Mouse (Mus musculus): ENCODE results near the gene Zbtb32. TPM values are rescaled to one million over a fixed set of nuclear protein-coding genes. Genes with fewer than 3 reads are reported as not detected.

The Zbtb32 gene
- polyA plus RNA-seq, 1 experiment from 2014 or later, result 0.27 TPM

DNA sequence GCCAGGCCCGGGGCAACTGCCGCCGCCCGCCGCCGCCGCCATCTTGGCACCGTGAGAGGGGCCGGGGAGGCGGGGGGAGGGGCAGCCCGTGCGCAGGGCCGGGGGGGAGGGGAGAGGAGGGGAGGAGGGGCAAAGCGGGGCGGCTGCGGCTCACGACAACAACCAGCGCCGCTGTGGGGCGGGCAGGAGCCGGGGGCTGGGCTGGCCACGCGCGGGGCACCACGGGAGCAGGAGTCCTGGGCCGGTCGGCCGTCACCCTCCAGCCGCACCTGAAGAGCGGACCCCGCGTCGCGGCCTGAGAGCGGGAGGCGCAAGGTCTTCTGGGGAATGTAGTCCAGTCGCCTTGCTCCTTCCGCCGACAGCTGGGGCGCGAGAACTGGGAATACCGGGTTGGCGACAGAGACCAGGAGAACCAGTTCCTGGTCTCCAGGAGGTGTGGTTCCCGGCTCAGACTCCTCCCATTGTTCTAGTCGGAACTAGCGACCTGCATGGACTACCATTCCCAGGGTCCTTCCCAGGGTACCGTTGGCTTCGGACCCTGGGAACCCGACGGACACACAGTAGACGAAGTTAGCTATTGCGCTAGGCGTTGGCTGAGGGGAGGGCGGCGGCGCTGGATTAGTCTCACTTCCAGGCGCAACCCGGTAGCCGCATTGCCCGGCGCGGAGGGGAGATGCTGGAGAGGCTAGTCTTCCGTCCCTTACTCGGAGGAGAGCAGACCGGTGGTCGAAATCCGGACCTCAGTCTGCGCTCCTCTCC lies 9.9 kb downstream of the Zbtb32 start, which contains the start of gene Kmt2b:
Gene Kmt2b (minus strand): TSS at position 51 of the 759 bp plus-strand sequence.
- WGBS, result 0% methylated on average over 48 of the region's 68 CpGs
- Histone ChIP-seq H3K9ac (replicated peaks; ENCODE audit: low read depth, low read length) (peak within 1 kb of the TSS; percentile 90), H3K4me3 (ENCODE audit: low read depth, low read length) (peak within 1 kb of the TSS; percentile 91), H3K27me3 (ENCODE audit: control insufficient read depth, insufficient read depth, low read length) (no peaks in the 10 kb centered on the region), H3K27ac (ENCODE audit: low read length) (peak within 1 kb of the TSS; percentile 91), H3K4me2 (replicated peaks; ENCODE audit: low read depth, low read length) (peak within 1 kb of the TSS; percentile 94), H3K36me3 (ENCODE audit: control insufficient read depth, insufficient read depth, low read length) (peaks cover 29% of the 10 kb centered on the region), H3K4me1 (ENCODE audit: control insufficient read depth, insufficient read depth, low read length) (peaks cover 17% of the 10 kb centered on the region; the same call in 1 of the 2 replicates), H3K9me3 (ENCODE audit: control insufficient read depth, low read depth, low read length) (no peaks in the 10 kb centered on the region)
- peak; percentile 96 for ATAC-seq (ENCODE audit: insufficient number of reproducible peaks, insufficient read depth, low FRiP score, low read depth)

DNA sequence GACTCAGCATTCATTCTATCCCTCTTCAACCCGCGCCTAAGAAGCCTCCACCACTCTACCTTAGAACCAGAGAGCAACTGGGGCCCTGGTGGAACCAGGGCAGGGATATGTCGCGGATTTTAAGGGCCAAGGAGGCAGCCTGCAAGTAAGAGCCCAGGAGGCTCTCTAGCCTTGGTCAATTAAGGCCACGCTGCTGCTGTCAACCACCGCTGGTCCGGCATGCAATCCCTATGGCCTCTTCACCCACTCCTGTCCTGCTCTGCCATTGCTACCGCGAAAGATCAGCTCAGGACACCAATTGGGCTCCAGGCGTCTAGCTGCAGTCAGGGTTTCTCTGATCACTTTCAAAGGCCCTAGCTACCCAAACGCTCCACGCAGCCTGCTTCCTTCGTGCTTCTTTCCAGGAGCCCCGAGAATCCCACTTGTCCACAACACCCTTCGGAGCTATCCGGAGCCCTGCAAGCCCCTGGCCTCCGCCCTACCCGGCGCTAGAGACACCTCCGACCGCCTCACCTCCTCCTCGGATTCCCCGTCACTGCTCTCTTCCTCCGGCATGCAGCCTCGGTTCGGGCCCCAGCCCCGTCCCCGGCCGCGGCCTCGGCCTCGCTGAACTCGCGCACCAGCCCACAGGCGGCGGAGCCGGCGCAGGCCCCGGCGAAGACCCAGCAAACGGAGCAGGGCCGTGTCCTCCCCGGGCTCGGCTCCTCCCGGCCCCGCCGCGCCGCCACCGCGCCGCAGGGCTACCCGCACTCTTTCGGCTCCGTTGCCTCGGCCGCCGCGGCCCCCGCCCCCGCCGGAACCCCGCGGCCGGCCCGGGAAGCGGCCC lies 10.7 kb downstream of the Zbtb32 start:
- 1% methylated on average over 65 of the region's 67 CpGs for WGBS
- H3K36me3 ChIP-seq (ENCODE audit: control insufficient read depth, insufficient read depth, low read length), result peaks cover 37% of the 10 kb centered on the region
- H3K4me2 ChIP-seq (replicated peaks; ENCODE audit: low read depth, low read length), result peak overlapping the region; percentile 94
- no peaks in the 10 kb centered on the region for H3K9me3 ChIP-seq (ENCODE audit: control insufficient read depth, low read depth, low read length)
- peak overlapping the region; percentile 90 for H3K9ac ChIP-seq (replicated peaks; ENCODE audit: low read depth, low read length)
- peaks cover 17% of the 10 kb centered on the region; the same call in 1 of the 2 replicates for H3K4me1 ChIP-seq (ENCODE audit: control insufficient read depth, insufficient read depth, low read length)
- peak overlapping the region; percentile 91 for H3K27ac ChIP-seq (ENCODE audit: low read length)
- no peaks in the 10 kb centered on the region for H3K27me3 ChIP-seq (ENCODE audit: control insufficient read depth, insufficient read depth, low read length)
- H3K4me3 ChIP-seq (ENCODE audit: low read depth, low read length), result peak overlapping the region; percentile 91
- ATAC-seq (ENCODE audit: insufficient number of reproducible peaks, insufficient read depth, low FRiP score, low read depth), result peak; percentile 6

DNA sequence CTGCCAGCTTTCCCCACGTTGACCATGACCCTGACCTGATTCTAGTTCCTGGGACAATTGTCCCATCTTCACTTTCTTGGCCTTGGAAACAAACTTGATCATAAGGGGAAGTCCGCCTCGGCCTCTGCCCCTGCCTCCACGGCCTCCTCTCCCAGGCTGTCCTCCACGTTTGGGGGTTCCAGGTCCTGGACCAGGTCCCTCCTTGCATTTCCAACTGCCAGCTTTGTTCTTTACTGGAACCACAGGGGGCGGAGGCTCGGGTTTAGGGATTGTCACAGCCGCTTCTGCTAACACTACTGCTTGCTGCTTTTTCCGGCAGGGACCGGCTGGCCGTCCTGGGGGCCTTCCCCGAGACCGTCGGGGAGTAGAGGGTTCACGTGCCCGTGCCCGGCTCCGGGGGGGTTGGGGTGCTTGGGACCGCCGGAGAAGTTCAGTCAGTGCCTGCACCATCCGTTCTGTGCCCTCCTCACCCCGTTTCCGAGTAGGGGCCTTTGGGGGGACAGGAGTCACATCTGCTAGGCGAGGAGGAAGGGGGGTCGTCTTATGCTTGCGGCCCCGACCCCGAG lies 12.2 kb downstream of the Zbtb32 start:
- no peak overlapping the region; the same call in 1 of the 2 replicates for H3K4me2 ChIP-seq (replicated peaks; ENCODE audit: low read depth, low read length)
- H3K4me1 ChIP-seq (ENCODE audit: control insufficient read depth, insufficient read depth, low read length), result peaks cover 17% of the 10 kb centered on the region; the same call in 1 of the 2 replicates
- H3K27ac ChIP-seq (ENCODE audit: low read length), result no peak overlapping the region
- H3K4me3 ChIP-seq (ENCODE audit: low read depth, low read length), result 0 out of 2 replicates have a peak overlapping the region, but pooled peaks have one; percentile 91
- H3K9ac ChIP-seq (replicated peaks; ENCODE audit: low read depth, low read length), result no peak overlapping the region
- ATAC-seq (ENCODE audit: insufficient number of reproducible peaks, insufficient read depth, low FRiP score, low read depth), result no peak
- H3K27me3 ChIP-seq (ENCODE audit: control insufficient read depth, insufficient read depth, low read length), result no peaks in the 10 kb centered on the region
- no peaks in the 10 kb centered on the region for H3K9me3 ChIP-seq (ENCODE audit: control insufficient read depth, low read depth, low read length)
- peaks cover 52% of the 10 kb centered on the region for H3K36me3 ChIP-seq (ENCODE audit: control insufficient read depth, insufficient read depth, low read length)
- whole genome bisulfite sequencing, result 90% methylated on average over 28 of the region's 28 CpGs

DNA sequence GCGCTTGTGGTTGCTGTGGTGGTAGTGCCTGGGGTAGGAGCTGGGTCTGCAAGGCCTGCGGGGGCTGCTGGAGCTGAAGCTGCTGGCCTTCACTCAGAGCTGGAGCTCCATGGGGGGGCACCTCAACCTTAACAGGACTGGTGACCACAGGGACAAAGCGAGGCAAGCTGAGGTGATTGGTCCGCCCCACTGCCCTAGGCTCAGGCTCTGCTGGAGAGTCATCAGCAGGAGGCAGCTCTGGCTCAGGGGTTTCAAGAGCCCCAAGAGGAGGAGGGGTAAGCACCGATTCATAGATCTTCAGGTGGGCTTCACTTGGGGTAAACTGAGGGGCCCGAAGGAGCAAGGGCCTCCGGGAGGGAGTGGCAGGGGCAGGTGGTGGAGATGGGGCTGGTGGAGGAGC lies 13.5 kb downstream of the Zbtb32 start:
- H3K27ac ChIP-seq (ENCODE audit: low read length), result no peak overlapping the region
- 93% methylated on average over 7 of the region's 7 CpGs for WGBS
- peaks cover 17% of the 10 kb centered on the region; the same call in 1 of the 2 replicates for H3K4me1 ChIP-seq (ENCODE audit: control insufficient read depth, insufficient read depth, low read length)
- H3K4me2 ChIP-seq (replicated peaks; ENCODE audit: low read depth, low read length), result no peak overlapping the region
- H3K27me3 ChIP-seq (ENCODE audit: control insufficient read depth, insufficient read depth, low read length), result no peaks in the 10 kb centered on the region
- H3K4me3 ChIP-seq (ENCODE audit: low read depth, low read length), result no peak overlapping the region
- ATAC-seq (ENCODE audit: insufficient number of reproducible peaks, insufficient read depth, low FRiP score, low read depth), result no peak
- H3K9me3 ChIP-seq (ENCODE audit: control insufficient read depth, low read depth, low read length), result no peaks in the 10 kb centered on the region
- H3K9ac ChIP-seq (replicated peaks; ENCODE audit: low read depth, low read length), result no peak overlapping the region
- peaks cover 63% of the 10 kb centered on the region for H3K36me3 ChIP-seq (ENCODE audit: control insufficient read depth, insufficient read depth, low read length)

DNA sequence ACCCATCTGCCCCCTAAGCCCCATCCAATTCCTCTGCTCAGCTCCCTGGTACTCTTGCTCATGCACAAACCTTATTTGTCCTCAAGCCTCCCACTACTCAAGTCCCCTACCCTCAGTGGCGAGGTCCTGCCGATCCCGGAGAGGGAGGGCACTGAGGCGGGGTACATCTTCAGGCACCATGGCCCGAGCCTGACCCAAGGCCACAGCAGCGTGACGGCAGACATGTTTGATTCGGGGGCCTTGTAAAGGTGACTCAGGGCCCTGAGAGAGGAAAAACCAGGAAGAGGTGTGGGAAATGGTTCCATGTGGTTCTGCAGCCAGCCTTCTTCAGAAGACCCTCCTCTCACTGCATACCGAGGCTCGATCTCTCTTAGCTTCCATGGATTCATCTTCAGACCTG lies 14.4 kb downstream of the Zbtb32 start:
- Histone ChIP-seq H3K4me1 (ENCODE audit: control insufficient read depth, insufficient read depth, low read length) (peaks cover 12% of the 10 kb centered on the region; the same call in 1 of the 2 replicates), H3K27ac (ENCODE audit: low read length) (no peak overlapping the region), H3K4me2 (replicated peaks; ENCODE audit: low read depth, low read length) (no peak overlapping the region), H3K27me3 (ENCODE audit: control insufficient read depth, insufficient read depth, low read length) (no peaks in the 10 kb centered on the region), H3K9ac (replicated peaks; ENCODE audit: low read depth, low read length) (no peak overlapping the region), H3K4me3 (ENCODE audit: low read depth, low read length) (no peak overlapping the region), H3K36me3 (ENCODE audit: control insufficient read depth, insufficient read depth, low read length) (peaks cover 71% of the 10 kb centered on the region), H3K9me3 (ENCODE audit: control insufficient read depth, low read depth, low read length) (no peaks in the 10 kb centered on the region)
- ATAC-seq (ENCODE audit: insufficient number of reproducible peaks, insufficient read depth, low FRiP score, low read depth), result no peak
- WGBS, result 93% methylated on average over 10 of the region's 10 CpGs

- no peak for ATAC-seq (ENCODE audit: insufficient number of reproducible peaks, insufficient read depth, low FRiP score, low read depth)
- no peaks in the 10 kb centered on the region for H3K27me3 ChIP-seq (ENCODE audit: control insufficient read depth, insufficient read depth, low read length)
- H3K9me3 ChIP-seq (ENCODE audit: control insufficient read depth, low read depth, low read length), result no peaks in the 10 kb centered on the region
- H3K4me1 ChIP-seq (ENCODE audit: control insufficient read depth, insufficient read depth, low read length), result peaks cover 2% of the 10 kb centered on the region; the same call in 1 of the 2 replicates
- H3K27ac ChIP-seq (ENCODE audit: low read length), result no peak overlapping the region
- H3K4me2 ChIP-seq (replicated peaks; ENCODE audit: low read depth, low read length), result no peak overlapping the region
- 96% methylated on average over 16 of the region's 16 CpGs for WGBS
- peaks cover 97% of the 10 kb centered on the region for H3K36me3 ChIP-seq (ENCODE audit: control insufficient read depth, insufficient read depth, low read length)
- H3K9ac ChIP-seq (replicated peaks; ENCODE audit: low read depth, low read length), result no peak overlapping the region
- H3K4me3 ChIP-seq (ENCODE audit: low read depth, low read length), result no peak overlapping the region
These were observed 17.2 kb downstream of the Zbtb32 start for GRCm38 (mm10) chr7:30581547-30581946.

GRCm38 (mm10) chr7:30579950-30580349 lies 18.8 kb downstream of the Zbtb32 start:
- H3K9me3 ChIP-seq (ENCODE audit: control insufficient read depth, low read depth, low read length), result no peaks in the 10 kb centered on the region
- H3K9ac ChIP-seq (replicated peaks; ENCODE audit: low read depth, low read length), result no peak overlapping the region
- WGBS, result 93% methylated on average over 8 of the region's 8 CpGs
- H3K4me2 ChIP-seq (replicated peaks; ENCODE audit: low read depth, low read length), result no peak overlapping the region
- no peak overlapping the region for H3K4me3 ChIP-seq (ENCODE audit: low read depth, low read length)
- H3K27me3 ChIP-seq (ENCODE audit: control insufficient read depth, insufficient read depth, low read length), result no peaks in the 10 kb centered on the region
- H3K27ac ChIP-seq (ENCODE audit: low read length), result no peak overlapping the region
- H3K36me3 ChIP-seq (ENCODE audit: control insufficient read depth, insufficient read depth, low read length), result peaks cover 97% of the 10 kb centered on the region
- no peaks in the 10 kb centered on the region for H3K4me1 ChIP-seq (ENCODE audit: control insufficient read depth, insufficient read depth, low read length)
- no peak for ATAC-seq (ENCODE audit: insufficient number of reproducible peaks, insufficient read depth, low FRiP score, low read depth)

DNA sequence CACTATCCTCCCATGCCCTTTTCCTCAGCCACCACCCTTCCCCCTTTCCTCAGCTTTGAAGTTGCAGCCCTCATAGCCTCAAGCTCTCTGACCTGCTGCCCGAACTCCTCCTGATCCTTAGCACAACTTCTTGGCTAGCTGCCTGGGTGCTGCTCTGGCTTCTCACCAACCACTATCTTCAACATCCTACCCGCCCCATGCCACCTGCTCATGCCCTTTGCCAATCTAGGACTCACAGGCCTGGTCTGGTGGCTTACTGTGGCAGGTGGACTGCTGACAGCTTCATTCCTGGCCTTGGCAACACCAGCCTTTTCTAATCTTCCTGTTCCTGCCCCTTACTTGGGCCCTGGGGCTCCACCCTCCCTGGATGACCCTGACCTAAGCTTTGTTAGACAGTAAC lies 25.7 kb downstream of the Zbtb32 start:
- Histone ChIP-seq H3K27ac (ENCODE audit: low read length) (no peak overlapping the region), H3K27me3 (ENCODE audit: control insufficient read depth, insufficient read depth, low read length) (no peaks in the 10 kb centered on the region), H3K36me3 (ENCODE audit: control insufficient read depth, insufficient read depth, low read length) (peaks cover 97% of the 10 kb centered on the region), H3K4me1 (ENCODE audit: control insufficient read depth, insufficient read depth, low read length) (no peaks in the 10 kb centered on the region), H3K9me3 (ENCODE audit: control insufficient read depth, low read depth, low read length) (no peaks in the 10 kb centered on the region), H3K4me2 (replicated peaks; ENCODE audit: low read depth, low read length) (no peak overlapping the region), H3K4me3 (ENCODE audit: low read depth, low read length) (no peak overlapping the region), H3K9ac (replicated peaks; ENCODE audit: low read depth, low read length) (no peak overlapping the region)
- no peak for ATAC-seq (ENCODE audit: insufficient number of reproducible peaks, insufficient read depth, low FRiP score, low read depth)
- 83% methylated on average over 2 of the region's 2 CpGs for WGBS

Measured in stomach, embryonic 14.5 days (tissue).